Mouse (Mus musculus): ENCODE measurements at regions not wholly inside any gene's neighbourhood (a gene's known extent, or its start where the extent isn't known, plus 50 kb on each side); places are given as distances from the start of the nearest gene placed in this dataset.
A peak's percentile ranks its signal among the peaks of the same experiment; 100 is the strongest.

GRCm38 (mm10) chr12:106186501-106186900 lies 176.5 kb downstream of the Vrk1 start:
- Histone ChIP-seq H3K9ac (no peak overlapping the region), H3K4me3 (ENCODE audit: low read depth, low read length) (no peak overlapping the region), H3K36me3 (ENCODE audit: insufficient read depth) (no peaks in the 10 kb centered on the region), H3K4me2 (ENCODE audit: low read depth) (no peak overlapping the region), H3K27ac (ENCODE audit: low read depth, low read length) (no peak overlapping the region), H3K9me3 (ENCODE audit: low read length) (no peaks in the 10 kb centered on the region), H3K27me3 (ENCODE audit: insufficient read depth, low read length) (no peaks in the 10 kb centered on the region), H3K4me1 (ENCODE audit: insufficient read depth) (no peaks in the 10 kb centered on the region)
- ATAC-seq = no peak
- no peak for TF ChIP-seq CTCF (IDR thresholded peaks at IDR 0.05; ENCODE audit: low read depth)
- DNase-seq = no peak
- 88% methylated on average over 10 of the region's 10 CpGs for WGBS

DNA sequence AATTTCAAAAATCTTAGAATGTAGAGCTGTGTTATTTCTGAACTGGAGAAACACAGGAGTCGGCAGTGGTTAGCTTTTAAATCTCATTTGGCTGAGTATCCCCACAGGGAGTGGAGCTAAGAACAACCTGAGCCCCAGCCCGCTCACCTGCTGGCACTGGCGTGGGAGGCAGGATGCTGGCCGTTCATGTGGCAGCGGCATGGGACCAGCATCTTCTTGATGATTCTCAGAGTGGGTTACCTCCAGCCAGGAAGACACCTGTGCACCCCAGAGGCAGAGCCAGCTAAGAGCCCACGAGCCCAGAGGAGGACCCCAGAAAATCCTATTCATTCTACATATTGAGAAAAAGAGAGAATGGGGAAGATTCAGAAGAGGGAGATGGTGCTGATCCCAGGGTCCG lies 181.7 kb downstream of the Vrk1 start:
- H3K4me3 ChIP-seq (ENCODE audit: low read depth, low read length) = no peak overlapping the region
- 88% methylated on average over 7 of the region's 7 CpGs for WGBS
- H3K4me2 ChIP-seq (ENCODE audit: low read depth) = no peak overlapping the region
- no peak for DNase-seq
- H3K27me3 ChIP-seq (ENCODE audit: insufficient read depth, low read length) = no peaks in the 10 kb centered on the region
- TF ChIP-seq CTCF (IDR thresholded peaks at IDR 0.05; ENCODE audit: low read depth) = no peak
- ATAC-seq = no peak
- H3K36me3 ChIP-seq (ENCODE audit: insufficient read depth) = no peaks in the 10 kb centered on the region
- H3K27ac ChIP-seq (ENCODE audit: low read depth, low read length) = no peak overlapping the region
- no peaks in the 10 kb centered on the region for H3K9me3 ChIP-seq (ENCODE audit: low read length)
- H3K9ac ChIP-seq = no peak overlapping the region
- H3K4me1 ChIP-seq (ENCODE audit: insufficient read depth) = no peaks in the 10 kb centered on the region

GRCm38 (mm10) chr12:106199302-106199701 lies 189.3 kb downstream of the Vrk1 start:
- Histone ChIP-seq H3K4me3 (ENCODE audit: low read depth, low read length) (no peak overlapping the region), H3K4me1 (ENCODE audit: insufficient read depth) (peaks cover 4% of the 10 kb centered on the region; the same call in 1 of the 2 replicates), H3K27ac (ENCODE audit: low read depth, low read length) (no peak overlapping the region), H3K9me3 (ENCODE audit: low read length) (no peaks in the 10 kb centered on the region), H3K36me3 (ENCODE audit: insufficient read depth) (no peaks in the 10 kb centered on the region), H3K27me3 (ENCODE audit: insufficient read depth, low read length) (no peaks in the 10 kb centered on the region), H3K4me2 (ENCODE audit: low read depth) (no peak overlapping the region), H3K9ac (no peak overlapping the region)
- DNase-seq = no peak
- no peak for TF ChIP-seq CTCF (IDR thresholded peaks at IDR 0.05; ENCODE audit: low read depth)
- no peak for ATAC-seq
- 9% methylated on average over 4 of the region's 4 CpGs for WGBS

DNA sequence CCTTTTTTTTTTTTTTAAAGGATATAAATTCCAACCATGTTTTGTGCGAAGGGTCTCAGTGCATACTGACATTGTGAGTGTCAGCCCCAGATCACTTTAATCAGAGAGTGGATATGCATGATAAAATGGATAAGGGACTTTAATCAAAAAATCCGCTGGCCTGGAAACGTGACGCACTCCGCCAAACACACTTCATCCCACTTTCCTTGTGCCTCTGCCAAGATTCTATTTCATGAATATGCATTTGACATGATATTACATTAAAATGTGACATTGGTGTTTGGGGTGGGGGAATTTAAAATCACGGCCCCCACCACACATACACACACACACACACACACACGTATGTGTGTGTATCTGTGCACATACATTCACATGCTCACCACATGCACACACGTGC lies 193.5 kb downstream of the Vrk1 start:
- no peaks in the 10 kb centered on the region for H3K27me3 ChIP-seq (ENCODE audit: insufficient read depth, low read length)
- no peak overlapping the region for H3K4me2 ChIP-seq (ENCODE audit: low read depth)
- ATAC-seq (no peak), DNase-seq (no peak)
- peaks cover 4% of the 10 kb centered on the region; the same call in 1 of the 2 replicates for H3K4me1 ChIP-seq (ENCODE audit: insufficient read depth)
- no peak overlapping the region for H3K9ac ChIP-seq
- WGBS = 39% methylated on average over 8 of the region's 8 CpGs
- H3K36me3 ChIP-seq (ENCODE audit: insufficient read depth) = no peaks in the 10 kb centered on the region
- no peak overlapping the region for H3K4me3 ChIP-seq (ENCODE audit: low read depth, low read length)
- H3K27ac ChIP-seq (ENCODE audit: low read depth, low read length) = peak overlapping the region; percentile 40; the same call in 1 of the 2 replicates
- no peaks in the 10 kb centered on the region for H3K9me3 ChIP-seq (ENCODE audit: low read length)
- TF ChIP-seq CTCF (IDR thresholded peaks at IDR 0.05; ENCODE audit: low read depth) = no peak

- Histone ChIP-seq H3K27ac (ENCODE audit: low read depth, low read length) (no peak overlapping the region), H3K9ac (no peak overlapping the region), H3K27me3 (ENCODE audit: insufficient read depth, low read length) (no peaks in the 10 kb centered on the region), H3K4me2 (ENCODE audit: low read depth) (no peak overlapping the region), H3K4me1 (ENCODE audit: insufficient read depth) (no peaks in the 10 kb centered on the region), H3K4me3 (ENCODE audit: low read depth, low read length) (no peak overlapping the region), H3K36me3 (ENCODE audit: insufficient read depth) (no peaks in the 10 kb centered on the region), H3K9me3 (ENCODE audit: low read length) (no peaks in the 10 kb centered on the region)
- ATAC-seq = no peak
- TF ChIP-seq CTCF (IDR thresholded peaks at IDR 0.05; ENCODE audit: low read depth) = no peak
- no peak for DNase-seq
- 72% methylated on average over 6 of the region's 6 CpGs for WGBS
These were observed 200.9 kb downstream of the Vrk1 start for GRCm38 (mm10) chr12:106210959-106211358.

DNA sequence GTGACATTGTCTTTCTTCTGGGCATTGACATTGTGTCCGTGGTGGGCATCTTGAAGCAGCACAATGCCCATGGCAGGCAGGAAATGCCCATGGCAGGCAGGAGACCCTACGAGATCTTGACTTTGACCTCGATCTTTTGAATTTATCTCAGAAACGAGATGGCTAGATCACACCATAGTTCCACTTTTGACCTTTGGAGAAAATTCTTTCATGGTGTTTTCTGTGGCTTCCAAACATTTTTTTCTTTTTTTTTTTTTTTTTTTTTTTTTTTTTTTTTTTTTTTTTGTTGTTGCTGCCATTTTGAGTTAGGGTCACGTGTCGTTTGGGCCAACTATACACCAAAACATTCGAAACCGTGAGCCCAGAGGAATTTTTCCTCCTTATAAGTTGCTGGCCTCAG lies 201.5 kb downstream of the Vrk1 start:
- H3K9ac ChIP-seq = no peak overlapping the region
- ATAC-seq (no peak), DNase-seq (no peak)
- no peaks in the 10 kb centered on the region for H3K4me1 ChIP-seq (ENCODE audit: insufficient read depth)
- WGBS = 89% methylated on average over 8 of the region's 8 CpGs
- H3K27ac ChIP-seq (ENCODE audit: low read depth, low read length) = no peak overlapping the region
- TF ChIP-seq CTCF (IDR thresholded peaks at IDR 0.05; ENCODE audit: low read depth) = no peak
- no peak overlapping the region for H3K4me2 ChIP-seq (ENCODE audit: low read depth)
- H3K9me3 ChIP-seq (ENCODE audit: low read length) = no peaks in the 10 kb centered on the region
- H3K36me3 ChIP-seq (ENCODE audit: insufficient read depth) = no peaks in the 10 kb centered on the region
- H3K27me3 ChIP-seq (ENCODE audit: insufficient read depth, low read length) = no peaks in the 10 kb centered on the region
- H3K4me3 ChIP-seq (ENCODE audit: low read depth, low read length) = no peak overlapping the region

DNA sequence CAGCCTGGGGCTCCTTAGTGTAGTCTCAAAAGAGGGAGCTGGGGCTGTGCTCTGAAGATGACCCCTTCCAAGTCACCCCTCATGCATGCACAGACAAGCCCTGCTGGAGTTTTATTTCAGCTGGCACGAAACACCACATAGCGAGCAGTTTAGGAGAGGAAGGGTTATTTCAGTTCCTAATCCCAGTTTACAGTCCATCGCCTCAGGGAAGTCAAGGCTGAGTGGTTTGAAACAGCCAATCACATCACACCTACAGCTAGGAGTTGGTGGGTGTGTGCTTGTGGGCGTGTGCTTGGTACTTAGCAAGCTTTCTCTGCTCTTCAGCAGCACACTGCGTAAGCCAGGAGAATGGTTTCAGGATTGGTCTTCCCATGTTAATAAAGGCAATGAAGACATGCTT lies 202.4 kb downstream of the Vrk1 start:
- H3K4me1 ChIP-seq (ENCODE audit: insufficient read depth) = no peaks in the 10 kb centered on the region
- H3K36me3 ChIP-seq (ENCODE audit: insufficient read depth) = no peaks in the 10 kb centered on the region
- H3K27me3 ChIP-seq (ENCODE audit: insufficient read depth, low read length) = no peaks in the 10 kb centered on the region
- WGBS = 81% methylated on average over 5 of the region's 5 CpGs
- no peaks in the 10 kb centered on the region for H3K9me3 ChIP-seq (ENCODE audit: low read length)
- no peak for TF ChIP-seq CTCF (IDR thresholded peaks at IDR 0.05; ENCODE audit: low read depth)
- H3K4me2 ChIP-seq (ENCODE audit: low read depth) = no peak overlapping the region
- no peak overlapping the region for H3K9ac ChIP-seq
- no peak overlapping the region for H3K27ac ChIP-seq (ENCODE audit: low read depth, low read length)
- no peak overlapping the region for H3K4me3 ChIP-seq (ENCODE audit: low read depth, low read length)
- no peak for DNase-seq
- no peak for ATAC-seq

DNA sequence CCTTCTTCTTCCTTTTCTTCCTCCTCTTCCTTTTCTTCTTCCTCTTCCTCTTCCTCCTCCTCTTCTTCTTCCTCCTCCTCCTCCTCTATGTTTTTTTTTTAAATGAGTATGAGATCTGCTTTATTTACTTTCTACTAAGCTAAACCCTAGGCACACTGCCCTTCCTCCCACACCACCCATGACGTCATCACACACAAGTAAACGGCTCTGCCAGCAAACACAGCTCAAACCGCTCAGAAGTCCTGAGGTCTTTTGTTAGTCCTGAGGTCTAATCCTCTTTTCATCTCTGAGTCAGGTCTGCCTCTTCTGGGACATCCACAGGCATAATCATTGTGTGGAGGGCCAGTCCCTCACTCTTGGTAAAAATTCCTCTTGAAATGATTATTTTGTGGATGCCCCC lies 210.0 kb downstream of the Vrk1 start:
- no peak overlapping the region for H3K4me2 ChIP-seq (ENCODE audit: low read depth)
- ATAC-seq (no peak), DNase-seq (no peak)
- H3K4me1 ChIP-seq (ENCODE audit: insufficient read depth) = no peaks in the 10 kb centered on the region
- no peak for TF ChIP-seq CTCF (IDR thresholded peaks at IDR 0.05; ENCODE audit: low read depth)
- no peaks in the 10 kb centered on the region for H3K36me3 ChIP-seq (ENCODE audit: insufficient read depth)
- H3K4me3 ChIP-seq (ENCODE audit: low read depth, low read length) = no peak overlapping the region
- H3K27ac ChIP-seq (ENCODE audit: low read depth, low read length) = no peak overlapping the region
- H3K9me3 ChIP-seq (ENCODE audit: low read length) = no peaks in the 10 kb centered on the region
- no peak overlapping the region for H3K9ac ChIP-seq
- no peaks in the 10 kb centered on the region for H3K27me3 ChIP-seq (ENCODE audit: insufficient read depth, low read length)
- WGBS = 9% methylated on average over 3 of the region's 3 CpGs
